Mouse (Mus musculus) ovary, postnatal 36 days (tissue): ENCODE results near the gene Ikbke.
"Not testable (repeated sequence)": the region's sequence is repeated elsewhere in the genome, so short reads cannot be mapped to it uniquely, and the experiment has no call there.

ENCODE experiments used
- DNase-seq: peaks from one replicate; pipeline ENCODE4 v3.0.0; 2022; ENCODE audit warnings: low spot score, mixed read lengths

The Ikbke gene

GRCm38 (mm10) chr1:131281731-131282130 is 2.3 kb upstream of the Ikbke start:
- DNase-seq: no peak

- no peak for DNase-seq
Measured at GRCm38 (mm10) chr1:131280280-131280679, 874 bp upstream of the Ikbke start.

- no peak for DNase-seq
Measured at GRCm38 (mm10) chr1:131278606-131279455, 575 bp downstream of the Ikbke start.

- DNase-seq: no peak
Measured at GRCm38 (mm10) chr1:131276831-131277230, 2.6 kb downstream of the Ikbke start.

GRCm38 (mm10) chr1:131275577-131275976 is 3.8 kb downstream of the Ikbke start:
- no peak for DNase-seq

- DNase-seq: no peak
Measured at GRCm38 (mm10) chr1:131274725-131275539, 4.5 kb downstream of the Ikbke start.

GRCm38 (mm10) chr1:131269797-131270578 is 9.4 kb downstream of the Ikbke start:
- peak; percentile 65 for DNase-seq

- DNase-seq: no peak
Measured at GRCm38 (mm10) chr1:131268776-131269175, 10.6 kb downstream of the Ikbke start.

- no peak for DNase-seq
Measured at GRCm38 (mm10) chr1:131263905-131264304, 15.5 kb downstream of the Ikbke start.

- DNase-seq: peak; percentile 64
Measured at GRCm38 (mm10) chr1:131260309-131260656, 19.1 kb downstream of the Ikbke start.

GRCm38 (mm10) chr1:131259632-131260308 is 19.6 kb downstream of the Ikbke start:
- no peak for DNase-seq

GRCm38 (mm10) chr1:131257288-131257687 is 22.1 kb downstream of the Ikbke start:
- no peak for DNase-seq

GRCm38 (mm10) chr1:131252516-131253250 is 26.7 kb downstream of the Ikbke start:
- DNase-seq: not testable (repeated sequence)

GRCm38 (mm10) chr1:131246433-131247395 is 32.7 kb downstream of the Ikbke start:
- no peak for DNase-seq

GRCm38 (mm10) chr1:131245926-131246325 is 33.5 kb downstream of the Ikbke start:
- DNase-seq: peak; percentile 54

GRCm38 (mm10) chr1:131245089-131245856 is 34.1 kb downstream of the Ikbke start, which contains the start of gene Rassf5:
TSS of gene Rassf5 (minus strand) at chr1:131245258.
- DNase-seq: peak; percentile 85

- DNase-seq: peak; percentile 38
Measured at GRCm38 (mm10) chr1:131244536-131245088, 34.8 kb downstream of the Ikbke start.

GRCm38 (mm10) chr1:131242956-131243355 is 36.5 kb downstream of the Ikbke start:
- DNase-seq: no peak
